Mouse (Mus musculus) lung, embryonic 14.5 days (tissue): ENCODE data around the gene Irak2. TPM values are rescaled to one million over a fixed set of nuclear protein-coding genes. Genes with fewer than 3 reads are reported as not detected.

ENCODE experiments used
- ATAC-seq: fragments of 200-750 bp; cut with Nextera tagmentation; 2 replicates; pipeline ENCODE4 v1.8.0; 2017; ENCODE audit warnings: mild to moderate bottlenecking, moderate TSS enrichment, moderate library complexity; ENCODE audit not compliant: insufficient read depth
- DNase-seq: peaks from one replicate; pipeline ENCODE4 v3.0.0-alpha.2; 2015
- H3K27ac ChIP-seq: fragments of 300-500 bp; sonication (generic); 2 replicates; pipeline ENCODE4 v1.5.1; 2014; ENCODE audit warnings: low read depth, mild to moderate bottlenecking, moderate library complexity
- H3K27me3 ChIP-seq: fragments of 300-500 bp; sonication (generic); 2 replicates; pipeline ENCODE4 v1.6.1; 2014; ENCODE audit warnings: low read length, control low read depth; ENCODE audit not compliant: insufficient read depth
- H3K36me3 ChIP-seq: fragments of 300-500 bp; sonication (generic); 2 replicates; pipeline ENCODE4 v1.6.1; 2014; ENCODE audit warnings: control low read depth; ENCODE audit not compliant: insufficient read depth
- H3K4me1 ChIP-seq: fragments of 300-500 bp; sonication (generic); 2 replicates; pipeline ENCODE4 v1.6.1; 2014; ENCODE audit warnings: antibody characterized with exemption, control low read depth; ENCODE audit not compliant: insufficient read depth
- H3K4me2 ChIP-seq: fragments of 300-500 bp; sonication (generic); 2 replicates; pipeline ENCODE4 v1.6.1; 2014; ENCODE audit warnings: mild to moderate bottlenecking
- H3K4me3 ChIP-seq: fragments of 300-500 bp; sonication (generic); 2 replicates; pipeline ENCODE4 v1.5.1; 2014; ENCODE audit warnings: low read depth, low read length
- H3K9ac ChIP-seq: fragments of 300-500 bp; sonication (generic); 2 replicates; pipeline ENCODE4 v1.6.1; 2014
- H3K9me3 ChIP-seq: fragments of 300-500 bp; sonication (generic); 2 replicates; pipeline ENCODE4 v1.6.1; 2016; ENCODE audit warnings: low read depth, low read length, control low read depth
- CTCF ChIP-seq: IDR thresholded peaks from 2 replicates; pipeline ENCODE4 v1.5.1; 2016; ENCODE audit warnings: antibody characterized with exemption, low read depth
- WGBS: fragments of 180-500 bp; shearing (Covaris S2); extraction: QIAGEN DNeasy Blood & Tissue Kit; methylation state at CpG from one replicate; pipeline ENCODE4 v1.1.7; 2014; 5-methylcytosine and 5-hydroxymethylcytosine counted together
- polyA plus RNA-seq: library from polyadenylated mRNA; unstranded; fragments of >200 nt; fragmentation: Nextera tagmentation; extraction: Ambion mirVana; gene quantifications from 2 replicates; pipeline ENCODE4 v1.2.1, GENCODE M21; 2014

Gene Irak2
- polyA plus RNA-seq, 1 experiment from 2014 or later, result 3.1 TPM

DNA sequence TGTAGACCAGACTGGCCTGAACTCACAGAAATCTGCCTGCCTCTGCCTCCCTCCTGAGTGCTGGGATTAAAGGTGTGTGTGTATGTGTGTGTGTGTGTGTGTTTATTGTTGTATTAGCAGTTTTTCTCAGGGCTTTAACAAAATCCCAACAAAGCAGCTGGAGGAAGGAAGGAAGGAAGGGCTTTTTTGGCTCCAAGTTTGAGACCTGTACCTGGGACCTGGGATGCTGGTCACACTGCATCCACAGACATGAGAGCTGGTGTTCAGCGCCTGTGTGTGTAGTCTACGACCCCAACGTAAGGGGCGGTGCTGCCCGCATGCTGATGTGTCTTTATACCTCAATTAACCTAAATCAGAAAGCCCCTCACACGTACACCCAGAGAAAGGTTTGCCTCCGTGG is 15.3 kb downstream of the Irak2 start:
- ATAC-seq (no peak), DNase-seq (no peak)
- no peak overlapping the region for H3K4me3 ChIP-seq
- H3K27ac ChIP-seq, result no peak overlapping the region
- H3K9me3 ChIP-seq, result no peaks in the 10 kb centered on the region
- WGBS, result 89% methylated on average over 7 of the region's 7 CpGs
- H3K27me3 ChIP-seq, result no peaks in the 10 kb centered on the region
- H3K4me2 ChIP-seq, result no peak overlapping the region
- H3K4me1 ChIP-seq, result no peaks in the 10 kb centered on the region; the same call in 1 of the 2 replicates
- no peak for TF ChIP-seq CTCF
- H3K9ac ChIP-seq, result no peak overlapping the region
- no peaks in the 10 kb centered on the region for H3K36me3 ChIP-seq

- Histone ChIP-seq H3K27me3 (no peaks in the 10 kb centered on the region), H3K27ac (no peak overlapping the region), H3K4me1 (no peaks in the 10 kb centered on the region; the same call in 1 of the 2 replicates), H3K36me3 (no peaks in the 10 kb centered on the region), H3K9ac (no peak overlapping the region), H3K9me3 (no peaks in the 10 kb centered on the region), H3K4me3 (no peak overlapping the region), H3K4me2 (no peak overlapping the region)
- no peak for DNase-seq
- WGBS, result 68% methylated on average over 8 of the region's 8 CpGs
- no peak for TF ChIP-seq CTCF
- no peak for ATAC-seq
Observed at GRCm38 (mm10) chr6:113654102-113654501, 15.8 kb downstream of the Irak2 start.

DNA sequence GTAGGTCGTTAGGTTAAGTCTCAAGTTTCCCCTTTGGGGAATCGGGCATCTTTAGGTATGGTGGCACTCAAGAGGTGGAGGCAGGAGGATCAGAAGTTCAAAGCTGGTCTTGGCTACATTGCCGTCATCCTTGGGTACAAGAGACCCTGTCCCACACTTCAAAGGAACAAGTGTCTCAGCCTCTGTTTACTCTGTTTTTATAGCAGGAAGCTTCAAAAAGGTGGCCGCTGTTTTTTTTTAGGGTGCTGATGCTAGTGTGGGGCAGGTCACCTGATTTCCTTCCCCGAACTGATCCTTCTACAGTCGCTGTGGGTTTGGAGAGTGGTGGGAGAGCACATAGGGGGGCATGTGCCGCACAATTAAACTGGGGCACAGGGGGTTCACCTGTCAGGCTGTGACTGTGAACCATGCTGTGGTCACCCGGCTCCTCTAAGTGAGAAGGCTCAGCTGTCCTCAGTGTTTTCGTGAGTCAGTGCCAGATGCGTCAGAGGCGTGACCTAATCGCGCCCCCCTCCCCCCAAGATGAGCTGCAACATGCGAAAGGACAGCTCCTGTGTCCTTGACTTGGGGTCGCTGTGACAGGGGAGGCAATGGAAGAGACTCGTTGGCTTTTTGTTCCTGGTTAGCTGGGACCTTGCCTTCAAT is 16.6 kb downstream of the Irak2 start:
- DNase-seq (no peak), ATAC-seq (no peak)
- Histone ChIP-seq H3K27ac (no peak overlapping the region), H3K4me2 (no peak overlapping the region), H3K9ac (no peak overlapping the region), H3K36me3 (no peaks in the 10 kb centered on the region), H3K4me1 (no peaks in the 10 kb centered on the region; the same call in 1 of the 2 replicates), H3K9me3 (no peaks in the 10 kb centered on the region), H3K27me3 (no peaks in the 10 kb centered on the region), H3K4me3 (no peak overlapping the region)
- no peak for TF ChIP-seq CTCF
- 56% methylated on average over 16 of the region's 16 CpGs for WGBS

- DNase-seq, result no peak
- Histone ChIP-seq H3K36me3 (no peaks in the 10 kb centered on the region), H3K4me3 (no peak overlapping the region), H3K4me2 (no peak overlapping the region), H3K9ac (no peak overlapping the region), H3K27ac (no peak overlapping the region), H3K4me1 (no peaks in the 10 kb centered on the region; the same call in 1 of the 2 replicates), H3K9me3 (no peaks in the 10 kb centered on the region), H3K27me3 (no peaks in the 10 kb centered on the region)
- no peak for ATAC-seq
- WGBS, result 93% methylated on average over 3 of the region's 3 CpGs
- no peak for TF ChIP-seq CTCF
Observed at GRCm38 (mm10) chr6:113655475-113655874, 17.2 kb downstream of the Irak2 start.

DNA sequence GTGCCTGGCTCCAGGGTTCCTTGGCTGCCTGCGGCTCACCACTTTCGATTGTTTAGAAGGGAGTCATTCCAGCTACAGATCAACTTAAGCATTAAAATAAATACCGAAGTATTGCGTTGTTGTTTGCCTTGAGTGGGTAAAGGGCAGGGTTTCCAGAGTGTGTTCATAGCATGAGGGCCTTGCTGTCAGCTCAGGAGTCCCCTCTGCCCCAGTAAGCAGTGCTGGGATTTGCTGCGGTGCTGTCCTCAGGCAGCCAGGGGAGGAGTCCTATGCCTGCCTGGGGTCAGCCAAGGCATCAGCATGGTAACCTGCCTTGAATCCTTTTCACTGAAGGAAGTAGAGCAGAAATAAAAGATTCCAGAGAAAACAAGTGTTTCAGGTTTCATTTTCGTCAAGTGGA is 18.6 kb downstream of the Irak2 start:
- 71% methylated on average over 6 of the region's 6 CpGs for WGBS
- TF ChIP-seq CTCF, result no peak
- DNase-seq, result no peak

DNA sequence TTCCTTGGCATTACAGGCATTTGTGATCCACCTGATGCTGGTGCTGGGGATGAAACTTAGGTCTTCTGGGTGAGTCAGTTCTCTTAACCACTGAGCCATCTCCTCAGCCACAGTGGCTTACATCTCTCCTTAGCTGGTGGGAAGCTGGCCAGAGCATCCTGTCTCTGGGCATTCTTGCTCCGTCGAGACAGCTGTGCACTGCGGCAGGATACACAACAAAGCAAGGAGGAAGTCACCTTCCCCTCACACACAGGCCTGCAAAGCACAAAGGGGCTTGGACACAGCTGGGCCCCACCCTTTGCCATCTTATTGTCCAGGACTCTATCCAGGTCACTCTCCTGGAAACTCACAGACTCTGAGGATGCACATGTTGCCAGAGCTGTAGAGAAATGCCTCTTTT is 20.0 kb downstream of the Irak2 start:
- WGBS, result 43% methylated on average over 3 of the region's 3 CpGs
- peak; percentile 26; the same call in 1 of the 2 replicates for ATAC-seq
- no peaks in the 10 kb centered on the region for H3K9me3 ChIP-seq
- H3K4me3 ChIP-seq, result no peak overlapping the region
- DNase-seq, result peak; percentile 38
- no peaks in the 10 kb centered on the region for H3K36me3 ChIP-seq
- H3K27me3 ChIP-seq, result no peaks in the 10 kb centered on the region
- TF ChIP-seq CTCF, result no peak
- H3K4me2 ChIP-seq, result no peak overlapping the region
- H3K4me1 ChIP-seq, result peaks cover 6% of the 10 kb centered on the region
- H3K9ac ChIP-seq, result no peak overlapping the region
- no peak overlapping the region for H3K27ac ChIP-seq

More for the DNA sequence above, 18.6 kb downstream of the Irak2 start:
- H3K4me2 ChIP-seq, result no peak overlapping the region
- no peak overlapping the region for H3K4me3 ChIP-seq
- no peak overlapping the region for H3K27ac ChIP-seq
- no peaks in the 10 kb centered on the region for H3K9me3 ChIP-seq
- no peak for ATAC-seq
- no peaks in the 10 kb centered on the region for H3K36me3 ChIP-seq
- H3K27me3 ChIP-seq, result no peaks in the 10 kb centered on the region
- H3K4me1 ChIP-seq, result peaks cover 6% of the 10 kb centered on the region
- H3K9ac ChIP-seq, result no peak overlapping the region

GRCm38 (mm10) chr6:113659648-113660491 is 21.6 kb downstream of the Irak2 start:
- ATAC-seq (no peak), DNase-seq (no peak)
- no peak overlapping the region for H3K9ac ChIP-seq
- no peaks in the 10 kb centered on the region for H3K36me3 ChIP-seq
- H3K27ac ChIP-seq, result peak overlapping the region; percentile 13; the same call in 1 of the 2 replicates
- no peak overlapping the region for H3K4me3 ChIP-seq
- TF ChIP-seq CTCF, result no peak
- no peak overlapping the region for H3K4me2 ChIP-seq
- H3K9me3 ChIP-seq, result no peaks in the 10 kb centered on the region
- WGBS, result 61% methylated on average over 8 of the region's 8 CpGs
- no peaks in the 10 kb centered on the region for H3K27me3 ChIP-seq
- H3K4me1 ChIP-seq, result peaks cover 6% of the 10 kb centered on the region; the same call in 1 of the 2 replicates
